Mouse (Mus musculus) midbrain, embryonic 15.5 days (tissue): ENCODE results near the gene Slc25a30. TPM values are rescaled to one million over a fixed set of nuclear protein-coding genes. Genes with fewer than 3 reads are reported as not detected.
"Not testable (repeated sequence)": the region's sequence is repeated elsewhere in the genome, so short reads cannot be mapped to it uniquely, and the experiment has no call there.

ENCODE experiments used
- ATAC-seq: fragments of 200-750 bp; cut with Nextera tagmentation; replicated peaks from 2 replicates; pipeline ENCODE4 v1.8.0; 2017; ENCODE audit warnings: moderate TSS enrichment
- H3K27ac ChIP-seq: fragments of 300-500 bp; sonication (generic); 2 replicates; pipeline ENCODE4 v1.5.1; 2015; ENCODE audit warnings: mild to moderate bottlenecking, inconsistent platforms
- H3K27me3 ChIP-seq: fragments of 300-500 bp; sonication (generic); replicated peaks from 2 replicates; pipeline ENCODE4 v1.6.1; 2015; ENCODE audit warnings: inconsistent platforms
- H3K36me3 ChIP-seq: fragments of 300-500 bp; sonication (generic); replicated peaks from 2 replicates; pipeline ENCODE4 v1.6.1; 2015; ENCODE audit warnings: inconsistent platforms
- H3K4me1 ChIP-seq: fragments of 300-500 bp; sonication (generic); 2 replicates; pipeline ENCODE4 v1.6.1; 2015; ENCODE audit warnings: inconsistent platforms
- H3K4me2 ChIP-seq: fragments of 300-500 bp; sonication (generic); 2 replicates; pipeline ENCODE4 v1.6.1; 2015; ENCODE audit warnings: inconsistent platforms, mild to moderate bottlenecking, moderate library complexity
- H3K4me3 ChIP-seq: fragments of 300-500 bp; sonication (generic); 2 replicates; pipeline ENCODE4 v1.5.1; 2015; ENCODE audit warnings: mild to moderate bottlenecking, inconsistent platforms
- H3K9ac ChIP-seq: fragments of 300-500 bp; sonication (generic); 2 replicates; pipeline ENCODE4 v1.6.1; 2015; ENCODE audit warnings: mild to moderate bottlenecking, inconsistent platforms
- H3K9me3 ChIP-seq: fragments of 300-500 bp; sonication (generic); 2 replicates; pipeline ENCODE4 v1.6.1; 2016; ENCODE audit warnings: inconsistent platforms
- WGBS: fragments of 180-500 bp; shearing (Covaris S2); methylation state at CpG from one replicate; pipeline ENCODE4 v1.1.7; 2015; ENCODE audit warnings: mixed read lengths; 5-methylcytosine and 5-hydroxymethylcytosine counted together
- polyA plus RNA-seq: library from polyadenylated mRNA; unstranded; fragments of >200 nt; fragmentation: Nextera tagmentation; extraction: Ambion mirVana; gene quantifications from 2 replicates; pipeline ENCODE4 v1.2.1, GENCODE M21; 2015

The Slc25a30 gene
- polyA plus RNA-seq, 1 experiment from 2014 or later: 10.4 TPM

GRCm38 (mm10) chr14:75789291-75789690, 2.5 kb upstream of the Slc25a30 start:
- Histone ChIP-seq H3K9me3 (no peaks in the 10 kb centered on the region), H3K27me3 (0 out of 2 replicates have a peak, but pooled peaks cover 5% of the 10 kb centered on the region), H3K9ac (no peak overlapping the region), H3K27ac (no peak overlapping the region), H3K4me2 (no peak overlapping the region), H3K4me1 (peaks cover 11% of the 10 kb centered on the region), H3K36me3 (no peaks in the 10 kb centered on the region), H3K4me3 (no peak overlapping the region)
- WGBS: 87% methylated on average over 6 of the region's 6 CpGs
- ATAC-seq: no peak

DNA sequence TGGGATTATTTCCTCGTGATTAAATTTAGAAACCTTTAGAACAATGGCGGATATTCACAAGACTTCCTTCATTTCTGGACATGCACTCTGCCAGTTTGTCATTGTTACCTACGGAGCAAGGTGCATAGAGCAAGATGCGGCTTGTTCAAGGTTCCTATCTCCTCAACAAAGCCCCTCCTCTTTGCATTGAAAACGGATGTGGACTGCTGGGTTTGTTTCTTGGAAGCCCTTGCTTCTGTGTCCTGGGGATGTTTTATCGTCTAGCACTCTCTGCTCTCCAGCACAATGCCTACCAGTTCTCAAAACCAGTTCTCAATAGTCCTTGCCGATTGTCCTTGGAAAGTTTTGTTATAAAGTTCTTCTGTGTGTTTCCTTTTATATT, 948 bp upstream of the Slc25a30 start:
- no peak overlapping the region for H3K27ac ChIP-seq
- no peak for ATAC-seq
- H3K4me3 ChIP-seq: no peak overlapping the region
- no peak overlapping the region for H3K9ac ChIP-seq
- 34% methylated on average over 7 of the region's 7 CpGs for WGBS
- no peaks in the 10 kb centered on the region for H3K9me3 ChIP-seq
- H3K36me3 ChIP-seq: no peaks in the 10 kb centered on the region
- H3K4me1 ChIP-seq: peaks cover 11% of the 10 kb centered on the region
- H3K4me2 ChIP-seq: peak overlapping the region; percentile 80; the same call in 1 of the 2 replicates
- 0 out of 2 replicates have a peak, but pooled peaks cover 5% of the 10 kb centered on the region for H3K27me3 ChIP-seq

DNA sequence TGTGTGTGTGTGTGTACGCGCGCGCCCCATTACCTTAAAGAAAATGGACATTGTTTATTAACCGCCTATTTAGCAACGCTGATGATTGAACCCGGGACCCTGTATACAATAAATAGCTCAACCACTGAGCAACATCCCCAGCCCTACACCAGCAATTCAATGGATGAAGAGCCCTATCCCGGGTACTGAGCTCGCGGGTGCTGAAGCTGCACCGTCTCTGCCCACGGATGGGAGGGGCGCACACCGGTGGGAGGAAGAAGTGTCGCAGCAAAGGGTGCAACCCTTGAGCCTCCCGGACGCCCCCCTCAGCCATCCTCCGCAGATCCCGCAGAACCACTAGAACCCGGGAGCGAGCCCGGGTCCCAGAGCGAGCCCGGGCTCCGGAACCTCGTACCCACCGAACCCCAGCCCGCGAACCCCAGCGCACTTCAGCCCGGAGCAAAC, 391 bp downstream of the Slc25a30 start:
- under 1% methylated on average over 31 of the region's 31 CpGs for WGBS
- H3K9ac ChIP-seq: peak overlapping the region; percentile 86
- H3K4me1 ChIP-seq: peaks cover 11% of the 10 kb centered on the region
- 0 out of 2 replicates have a peak, but pooled peaks cover 5% of the 10 kb centered on the region for H3K27me3 ChIP-seq
- peak overlapping the region; percentile 80 for H3K4me2 ChIP-seq
- no peaks in the 10 kb centered on the region for H3K9me3 ChIP-seq
- ATAC-seq: peak; percentile 89
- peak overlapping the region; percentile 83 for H3K4me3 ChIP-seq
- no peaks in the 10 kb centered on the region for H3K36me3 ChIP-seq
- H3K27ac ChIP-seq: peak overlapping the region; percentile 92

DNA sequence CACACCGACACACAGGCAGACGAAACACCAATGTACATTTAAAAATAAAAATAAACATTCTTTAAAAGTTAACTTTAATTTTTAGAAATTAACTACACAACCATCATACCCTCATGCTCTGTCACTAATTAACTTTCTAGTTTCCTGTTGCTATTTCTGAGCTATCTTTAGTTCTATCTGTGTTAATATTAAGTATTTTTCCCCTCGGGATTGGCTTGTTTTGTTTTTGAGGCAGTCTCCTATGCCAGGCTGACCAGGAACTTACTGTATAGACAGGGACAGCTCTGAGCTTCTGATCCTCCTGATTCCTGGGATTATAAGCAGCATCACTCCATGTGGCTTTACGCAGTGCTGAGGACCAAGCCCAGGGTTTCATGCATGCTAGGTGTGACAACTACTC, 6.9 kb downstream of the Slc25a30 start:
- no peaks in the 10 kb centered on the region for H3K27me3 ChIP-seq
- H3K27ac ChIP-seq: no peak overlapping the region
- H3K4me3 ChIP-seq: no peak overlapping the region
- H3K4me1 ChIP-seq: no peaks in the 10 kb centered on the region
- no peaks in the 10 kb centered on the region for H3K9me3 ChIP-seq
- no peak overlapping the region for H3K9ac ChIP-seq
- H3K4me2 ChIP-seq: no peak overlapping the region
- no peaks in the 10 kb centered on the region for H3K36me3 ChIP-seq
- no peak for ATAC-seq
- 95% methylated on average over 4 of the region's 4 CpGs for WGBS

GRCm38 (mm10) chr14:75776637-75777036, 10.2 kb downstream of the Slc25a30 start:
- no peak overlapping the region for H3K27ac ChIP-seq
- H3K4me3 ChIP-seq: no peak overlapping the region
- H3K9me3 ChIP-seq: no peaks in the 10 kb centered on the region
- no peak for ATAC-seq
- H3K4me2 ChIP-seq: no peak overlapping the region
- no peak overlapping the region for H3K9ac ChIP-seq
- H3K27me3 ChIP-seq: no peaks in the 10 kb centered on the region
- no peaks in the 10 kb centered on the region for H3K36me3 ChIP-seq
- H3K4me1 ChIP-seq: no peaks in the 10 kb centered on the region
- WGBS: 91% methylated on average over 8 of the region's 8 CpGs

DNA sequence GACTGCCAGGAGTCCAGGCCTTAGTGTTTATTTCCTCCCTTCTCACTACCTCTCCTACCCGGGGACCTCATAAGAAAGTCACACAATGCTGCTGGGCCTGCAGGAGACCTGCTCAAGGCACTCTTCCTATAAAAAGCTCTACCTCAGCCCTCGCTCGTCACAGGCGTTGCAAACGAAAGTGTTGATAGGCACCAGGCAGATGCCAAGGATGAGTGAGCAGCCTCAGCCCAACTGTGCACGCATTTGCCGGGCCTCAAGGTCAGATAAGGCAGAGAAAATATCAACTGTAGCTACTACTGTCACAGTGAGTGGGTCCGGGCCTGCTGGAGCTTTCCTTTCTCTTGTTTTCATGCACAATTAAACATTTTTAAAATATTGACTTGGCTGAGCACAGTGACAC, 13.4 kb downstream of the Slc25a30 start:
- H3K4me2 ChIP-seq: no peak overlapping the region
- no peak overlapping the region for H3K4me3 ChIP-seq
- no peaks in the 10 kb centered on the region for H3K9me3 ChIP-seq
- H3K4me1 ChIP-seq: no peaks in the 10 kb centered on the region
- H3K27me3 ChIP-seq: no peaks in the 10 kb centered on the region
- 87% methylated on average over 8 of the region's 8 CpGs for WGBS
- 0 out of 2 replicates have a peak, but pooled peaks cover 8% of the 10 kb centered on the region for H3K36me3 ChIP-seq
- ATAC-seq: no peak
- H3K9ac ChIP-seq: no peak overlapping the region
- H3K27ac ChIP-seq: no peak overlapping the region

DNA sequence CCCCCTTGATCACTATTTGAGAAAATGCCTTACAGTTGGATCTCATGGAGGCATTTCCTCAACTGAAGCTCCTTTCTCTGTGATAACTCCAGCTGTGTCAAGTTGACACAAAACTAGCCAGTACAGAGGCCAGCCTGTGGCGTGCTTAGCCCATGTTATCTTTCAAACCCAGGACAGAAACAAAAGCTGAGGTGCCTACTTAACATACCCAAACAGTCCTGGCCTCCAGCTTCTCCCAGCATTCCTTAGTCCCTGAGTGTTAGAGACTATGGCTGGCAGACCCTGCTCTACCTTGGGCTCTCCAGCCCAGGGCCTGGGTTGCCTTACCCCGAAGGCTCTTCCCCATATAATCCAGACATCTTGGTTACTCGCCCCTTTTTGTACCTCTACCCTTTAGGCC, 14.4 kb downstream of the Slc25a30 start:
- H3K27me3 ChIP-seq, H3K4me1 ChIP-seq, H3K4me3 ChIP-seq, H3K4me2 ChIP-seq, ATAC-seq, H3K9ac ChIP-seq, H3K9me3 ChIP-seq, H3K27ac ChIP-seq, H3K36me3 ChIP-seq: not testable (repeated sequence)
- WGBS: 84% methylated on average over 3 of the region's 3 CpGs

DNA sequence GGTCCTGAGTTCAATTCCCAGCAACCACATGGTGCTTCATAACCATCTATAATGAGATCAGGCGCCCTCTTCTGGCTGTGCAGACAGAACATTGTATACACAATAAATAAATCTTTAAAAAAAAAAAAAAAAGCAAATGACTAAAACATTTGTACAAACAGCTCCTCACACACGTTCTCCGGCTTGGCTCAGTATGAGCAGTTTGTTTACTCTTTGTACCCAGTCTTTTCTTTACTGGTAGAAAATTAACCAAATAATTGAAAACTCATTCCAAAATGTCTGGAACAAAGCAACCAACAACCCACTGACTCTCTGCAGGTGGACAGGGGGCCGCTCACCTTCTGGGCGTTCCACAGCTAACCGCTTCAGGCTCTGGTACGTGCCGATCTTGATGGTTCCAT, 15.7 kb downstream of the Slc25a30 start:
- no peak overlapping the region for H3K27ac ChIP-seq
- no peak overlapping the region for H3K4me3 ChIP-seq
- H3K4me2 ChIP-seq: no peak overlapping the region
- 92% methylated on average over 8 of the region's 8 CpGs for WGBS
- H3K27me3 ChIP-seq: no peaks in the 10 kb centered on the region
- H3K36me3 ChIP-seq: 0 out of 2 replicates have a peak, but pooled peaks cover 11% of the 10 kb centered on the region
- no peak overlapping the region for H3K9ac ChIP-seq
- no peak for ATAC-seq
- H3K9me3 ChIP-seq: no peaks in the 10 kb centered on the region
- H3K4me1 ChIP-seq: no peaks in the 10 kb centered on the region

- Histone ChIP-seq H3K27me3 (no peaks in the 10 kb centered on the region), H3K36me3 (0 out of 2 replicates have a peak, but pooled peaks cover 11% of the 10 kb centered on the region), H3K27ac (no peak overlapping the region), H3K9ac (no peak overlapping the region), H3K4me3 (no peak overlapping the region), H3K9me3 (no peaks in the 10 kb centered on the region), H3K4me1 (no peaks in the 10 kb centered on the region), H3K4me2 (no peak overlapping the region)
- no peak for ATAC-seq
- WGBS: 82% methylated on average over 9 of the region's 9 CpGs
Measured at GRCm38 (mm10) chr14:75769334-75769733, 17.5 kb downstream of the Slc25a30 start.

GRCm38 (mm10) chr14:75768275-75768608, 18.6 kb downstream of the Slc25a30 start:
- Histone ChIP-seq H3K36me3 (0 out of 2 replicates have a peak, but pooled peaks cover 11% of the 10 kb centered on the region), H3K27me3 (no peaks in the 10 kb centered on the region), H3K9ac (no peak overlapping the region), H3K27ac (no peak overlapping the region), H3K4me3 (no peak overlapping the region), H3K9me3 (no peaks in the 10 kb centered on the region), H3K4me1 (no peaks in the 10 kb centered on the region), H3K4me2 (no peak overlapping the region)
- WGBS: 9% methylated on average over 1 of the region's 1 CpGs
- ATAC-seq: no peak

- 56% methylated on average over 17 of the region's 17 CpGs for WGBS
- Histone ChIP-seq H3K9me3 (no peaks in the 10 kb centered on the region), H3K27ac (peak overlapping the region; percentile 32; the same call in 1 of the 2 replicates), H3K4me3 (no peak overlapping the region), H3K36me3 (0 out of 2 replicates have a peak, but pooled peaks cover 11% of the 10 kb centered on the region), H3K9ac (no peak overlapping the region), H3K27me3 (no peaks in the 10 kb centered on the region), H3K4me1 (no peaks in the 10 kb centered on the region), H3K4me2 (0 out of 2 replicates have a peak overlapping the region, but pooled peaks have one; percentile 10)
- ATAC-seq: peak; percentile 88
Measured at GRCm38 (mm10) chr14:75767492-75768274, 19.2 kb downstream of the Slc25a30 start.

- Histone ChIP-seq H3K9ac (no peak overlapping the region), H3K4me1 (no peaks in the 10 kb centered on the region)
- no peak for ATAC-seq
Measured at GRCm38 (mm10) chr14:75761028-75761805, 25.6 kb downstream of the Slc25a30 start.

More at GRCm38 (mm10) chr14:75761028-75761805, 25.6 kb downstream of the Slc25a30 start:
- H3K36me3 ChIP-seq: no peaks in the 10 kb centered on the region; the same call in 1 of the 2 replicates
- no peak overlapping the region for H3K4me2 ChIP-seq
- 63% methylated on average over 10 of the region's 10 CpGs for WGBS
- 0 out of 2 replicates have a peak, but pooled peaks cover 4% of the 10 kb centered on the region for H3K27me3 ChIP-seq
- no peak overlapping the region for H3K27ac ChIP-seq
- H3K4me3 ChIP-seq: no peak overlapping the region
- no peaks in the 10 kb centered on the region for H3K9me3 ChIP-seq
